Mouse (Mus musculus): ENCODE measurements at regions not wholly inside any gene's neighbourhood (a gene's known extent, or its start where the extent isn't known, plus 50 kb on each side); places are given as distances from the start of the nearest gene placed in this dataset.

DNA sequence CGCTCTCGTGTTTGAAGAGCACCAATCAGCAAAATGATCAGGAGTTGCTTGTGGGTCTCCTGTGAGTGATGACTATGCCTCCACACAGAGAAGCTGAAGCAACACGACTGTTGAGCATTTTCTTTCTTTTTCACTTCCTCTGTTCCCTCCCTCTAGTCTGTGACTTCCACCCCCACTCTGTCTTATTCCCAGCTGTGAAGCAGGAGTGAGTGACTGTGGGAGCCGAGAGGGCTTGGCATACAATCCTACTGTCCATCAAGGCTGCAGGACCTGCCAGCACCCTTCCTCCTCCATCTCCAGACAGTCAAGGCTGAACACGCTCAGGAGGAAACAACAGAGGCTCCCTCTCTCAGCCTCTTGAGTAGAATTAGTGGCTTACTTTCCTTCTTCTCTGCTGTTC is 401.3 kb downstream of the Plcl1 start:
- no peaks in the 10 kb centered on the region for H3K4me1 ChIP-seq (replicated peaks)
- no peak for ATAC-seq (ENCODE audit: low FRiP score)
- no peak overlapping the region for H3K27ac ChIP-seq
- H3K27me3 ChIP-seq, result no peaks in the 10 kb centered on the region
- no peaks in the 10 kb centered on the region for H3K36me3 ChIP-seq
- no peak overlapping the region for H3K4me3 ChIP-seq
- no peak overlapping the region for H3K4me2 ChIP-seq
- WGBS, result 76% methylated on average over 5 of the region's 5 CpGs
- H3K9ac ChIP-seq, result no peak overlapping the region
- no peaks in the 10 kb centered on the region for H3K9me3 ChIP-seq

DNA sequence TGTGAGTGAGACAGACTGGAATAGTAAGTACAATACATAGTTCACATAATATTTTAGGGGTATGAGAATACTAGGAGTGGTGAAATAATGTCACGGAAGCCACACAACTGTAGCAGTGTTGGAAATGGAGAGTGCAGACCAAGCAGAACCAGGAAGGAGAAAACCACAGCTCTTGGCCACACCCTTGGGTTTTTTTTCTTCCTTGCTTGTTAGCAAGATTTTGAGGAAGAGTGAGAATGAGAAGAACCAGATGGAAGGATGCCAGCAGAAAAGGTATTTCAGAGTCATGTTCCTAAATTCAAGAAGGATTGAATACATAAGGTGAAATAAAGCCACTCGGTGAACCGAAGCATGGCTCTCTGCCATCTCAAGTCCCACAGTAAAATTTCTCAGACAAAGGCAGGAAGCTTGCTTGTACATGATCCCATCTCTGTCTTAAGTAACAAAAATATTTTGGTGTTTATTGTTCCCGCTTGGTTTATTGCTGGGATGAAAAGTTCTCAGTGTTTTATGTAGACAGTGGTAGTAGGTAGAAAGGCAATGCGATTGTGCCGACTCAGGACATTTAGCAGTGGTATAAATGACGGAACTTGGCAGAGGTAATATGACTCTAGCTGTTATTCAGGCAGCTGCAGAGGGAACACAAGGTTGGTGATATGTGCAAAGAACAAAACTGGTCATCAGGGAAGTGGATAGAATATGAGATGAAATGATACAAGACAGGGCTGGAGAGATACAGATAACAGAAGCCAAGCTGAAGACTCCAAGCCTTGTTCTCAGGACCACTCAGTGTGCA is 403.2 kb downstream of the Plcl1 start:
- Histone ChIP-seq H3K4me3 (no peak overlapping the region), H3K4me2 (no peak overlapping the region), H3K27me3 (no peaks in the 10 kb centered on the region), H3K9me3 (no peaks in the 10 kb centered on the region), H3K27ac (no peak overlapping the region), H3K36me3 (no peaks in the 10 kb centered on the region), H3K9ac (no peak overlapping the region), H3K4me1 (replicated peaks) (no peaks in the 10 kb centered on the region)
- no peak for ATAC-seq (ENCODE audit: low FRiP score)
- 86% methylated on average over 7 of the region's 7 CpGs for WGBS

DNA sequence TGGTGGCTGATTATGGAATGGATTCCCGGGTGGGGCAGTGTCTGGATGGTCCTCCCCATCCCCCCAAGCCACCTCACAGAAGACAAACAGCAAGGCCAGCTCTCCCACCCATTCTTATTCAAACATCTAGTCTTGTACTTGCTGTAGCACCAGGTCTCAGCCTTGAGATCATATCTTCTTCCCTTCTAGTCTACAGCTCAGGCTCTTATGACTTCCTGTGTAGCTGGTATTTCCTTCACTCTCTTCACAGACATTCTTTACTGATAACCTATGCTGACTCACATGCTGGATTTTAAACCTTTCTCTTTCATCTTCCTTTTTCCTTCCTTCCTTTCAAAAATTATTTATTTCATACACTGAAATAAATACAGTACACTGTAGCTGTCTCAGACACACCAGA is 406.8 kb downstream of the Plcl1 start:
- Histone ChIP-seq H3K27ac (no peak overlapping the region), H3K9ac (no peak overlapping the region), H3K27me3 (no peaks in the 10 kb centered on the region), H3K4me2 (no peak overlapping the region), H3K4me3 (no peak overlapping the region), H3K4me1 (replicated peaks) (no peaks in the 10 kb centered on the region), H3K9me3 (no peaks in the 10 kb centered on the region), H3K36me3 (no peaks in the 10 kb centered on the region)
- 80% methylated on average over 1 of the region's 1 CpGs for WGBS
- ATAC-seq (ENCODE audit: low FRiP score), result no peak

DNA sequence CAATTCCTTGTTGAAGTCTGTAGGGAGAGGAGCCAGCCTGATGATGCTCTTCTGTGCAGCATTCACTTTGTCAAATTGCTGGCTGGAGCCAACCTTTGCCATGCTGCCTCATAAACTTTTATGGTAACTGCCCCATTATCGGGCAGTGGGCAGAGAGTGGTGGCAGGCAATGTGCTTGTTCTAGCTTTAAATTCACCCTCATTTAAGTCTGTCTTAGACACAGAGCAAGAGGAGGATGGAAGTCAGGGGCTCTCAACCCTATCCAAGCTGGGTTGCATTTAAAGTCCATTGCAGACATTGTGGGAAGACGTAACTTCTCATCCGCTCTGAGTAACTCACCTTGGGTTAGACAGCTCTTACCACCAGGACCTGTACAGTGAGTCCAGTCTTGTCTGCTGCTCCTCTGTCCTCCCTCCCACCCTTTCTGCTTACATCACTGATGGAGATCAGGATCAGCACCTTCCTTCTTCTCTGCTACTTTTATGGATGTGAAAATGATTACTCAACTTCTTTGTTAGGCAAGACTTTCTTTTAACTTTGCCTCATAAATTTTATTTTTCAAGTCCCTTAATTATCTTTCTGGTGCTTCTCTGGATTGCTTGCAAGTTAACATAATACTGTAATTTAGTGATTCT is 415.3 kb downstream of the Plcl1 start:
- WGBS, result 89% methylated on average over 3 of the region's 3 CpGs
- Histone ChIP-seq H3K4me2 (no peak overlapping the region), H3K9me3 (no peaks in the 10 kb centered on the region), H3K4me3 (no peak overlapping the region), H3K36me3 (no peaks in the 10 kb centered on the region), H3K4me1 (replicated peaks) (no peaks in the 10 kb centered on the region), H3K27me3 (no peaks in the 10 kb centered on the region), H3K27ac (no peak overlapping the region), H3K9ac (no peak overlapping the region)
- ATAC-seq (ENCODE audit: low FRiP score), result no peak

DNA sequence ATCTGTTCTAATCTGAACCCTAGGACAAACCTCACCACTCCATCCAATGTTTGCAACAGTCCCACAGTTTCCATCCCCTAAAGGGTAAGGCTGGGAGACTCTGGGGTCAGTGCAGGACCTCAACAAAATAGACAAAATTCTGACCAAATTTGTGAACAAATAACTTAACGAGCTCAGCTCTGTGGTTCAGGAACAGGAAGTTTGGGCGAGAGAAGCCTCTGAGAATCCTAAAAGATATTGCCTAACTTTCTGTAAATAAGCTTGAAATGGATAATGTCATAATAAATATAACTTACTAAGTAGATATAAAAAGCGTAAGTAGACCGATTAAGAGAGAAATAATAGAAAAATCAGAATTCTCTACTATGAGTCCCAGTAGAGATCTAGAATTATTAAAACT is 416.9 kb downstream of the Plcl1 start:
- H3K36me3 ChIP-seq, result no peaks in the 10 kb centered on the region
- 93% methylated on average over 4 of the region's 4 CpGs for WGBS
- H3K27ac ChIP-seq, result no peak overlapping the region
- no peaks in the 10 kb centered on the region for H3K9me3 ChIP-seq
- H3K4me1 ChIP-seq (replicated peaks), result no peaks in the 10 kb centered on the region
- H3K4me3 ChIP-seq, result no peak overlapping the region
- no peak overlapping the region for H3K4me2 ChIP-seq
- no peaks in the 10 kb centered on the region for H3K27me3 ChIP-seq
- H3K9ac ChIP-seq, result no peak overlapping the region
- no peak for ATAC-seq (ENCODE audit: low FRiP score)

DNA sequence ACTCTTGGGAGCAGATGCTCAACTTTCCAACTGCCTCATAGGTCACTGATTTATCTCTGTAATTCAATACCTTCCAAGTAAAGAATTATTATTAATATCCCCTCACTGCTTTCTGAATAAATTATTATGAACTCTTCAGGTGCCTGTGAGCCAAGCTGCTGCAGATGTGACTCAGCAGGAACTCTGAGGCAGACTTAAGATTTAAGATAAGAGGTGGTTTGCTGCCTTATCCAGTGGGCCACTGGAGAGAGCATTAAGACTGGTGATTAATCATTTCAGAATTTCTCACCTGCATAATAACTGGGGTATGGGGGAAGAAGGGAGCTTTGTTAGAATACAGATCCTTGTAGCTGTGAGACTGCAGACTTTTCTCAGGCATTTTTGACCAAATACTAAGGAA is 421.5 kb downstream of the Plcl1 start:
- no peak overlapping the region for H3K9ac ChIP-seq
- ATAC-seq (ENCODE audit: low FRiP score), result no peak
- no peak overlapping the region for H3K4me3 ChIP-seq
- no peak overlapping the region for H3K4me2 ChIP-seq
- H3K4me1 ChIP-seq (replicated peaks), result no peaks in the 10 kb centered on the region
- no peaks in the 10 kb centered on the region for H3K36me3 ChIP-seq
- no peaks in the 10 kb centered on the region for H3K9me3 ChIP-seq
- H3K27ac ChIP-seq, result no peak overlapping the region
- no peaks in the 10 kb centered on the region for H3K27me3 ChIP-seq

DNA sequence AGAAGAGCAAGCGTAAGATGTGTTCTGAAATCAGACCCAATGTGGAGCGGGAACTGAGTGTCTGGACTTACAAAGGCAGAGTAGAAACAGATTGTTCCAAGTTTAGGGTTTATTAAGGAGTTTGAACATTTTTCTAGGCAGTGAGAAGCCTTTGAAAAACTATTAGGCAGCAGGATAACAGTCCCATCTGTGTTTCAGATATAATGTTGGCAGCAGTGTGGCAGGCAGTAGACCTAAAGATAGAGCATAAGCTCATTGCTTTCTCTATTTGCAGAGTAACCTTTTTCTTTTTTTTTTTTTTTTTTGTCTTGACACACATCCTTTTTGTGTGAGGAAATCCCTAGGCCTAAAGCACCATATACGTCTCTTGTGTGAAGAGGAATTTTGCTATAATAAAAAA is 429.6 kb downstream of the Plcl1 start:
- WGBS, result 90% methylated on average over 3 of the region's 3 CpGs
- H3K36me3 ChIP-seq, result no peaks in the 10 kb centered on the region
- H3K9me3 ChIP-seq, result no peaks in the 10 kb centered on the region
- H3K4me3 ChIP-seq, result no peak overlapping the region
- H3K27me3 ChIP-seq, result no peaks in the 10 kb centered on the region
- no peak for ATAC-seq (ENCODE audit: low FRiP score)
- no peak overlapping the region for H3K9ac ChIP-seq
- H3K4me1 ChIP-seq (replicated peaks), result no peaks in the 10 kb centered on the region
- H3K27ac ChIP-seq, result no peak overlapping the region
- H3K4me2 ChIP-seq, result no peak overlapping the region

DNA sequence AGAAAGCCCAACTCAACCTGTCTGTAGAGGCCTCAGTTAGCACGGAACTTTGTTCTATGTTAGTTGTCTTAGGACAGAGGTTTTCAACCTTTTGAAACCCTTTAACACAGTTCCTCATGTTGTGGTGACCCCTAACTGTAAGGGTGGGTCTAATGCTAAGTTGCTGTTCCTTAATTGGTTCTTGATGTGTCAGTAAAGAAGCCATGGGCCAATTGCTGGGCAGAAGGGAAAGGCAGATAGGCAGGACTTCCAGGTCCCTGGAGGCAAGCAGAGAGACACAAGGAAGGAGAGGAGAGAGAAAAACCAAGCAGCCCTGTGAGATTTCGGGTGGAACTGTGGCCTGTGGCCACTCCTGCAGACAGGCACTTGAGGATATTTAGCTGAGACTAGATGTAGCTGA is 431.0 kb downstream of the Plcl1 start:
- 86% methylated on average over 2 of the region's 2 CpGs for WGBS

DNA sequence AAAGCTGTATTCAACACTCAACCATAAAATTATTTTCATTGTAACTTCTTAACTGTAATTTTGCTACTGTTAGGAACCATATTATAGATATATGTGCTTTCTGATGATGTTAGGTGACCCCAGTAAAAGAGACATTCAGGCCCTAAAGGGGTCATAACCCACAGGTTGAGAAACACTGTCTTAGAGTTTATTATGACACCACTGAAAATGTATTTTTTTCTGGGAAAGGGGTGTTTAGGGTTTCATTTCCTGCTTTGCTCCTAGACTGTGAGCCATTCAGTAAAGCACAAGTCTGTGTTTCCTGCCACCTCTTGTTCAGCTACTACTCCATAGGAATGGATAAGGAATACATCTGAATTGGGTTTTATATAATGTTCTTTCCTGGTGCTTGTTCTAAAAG is 431.6 kb downstream of the Plcl1 start:
- H3K27me3 ChIP-seq, result no peaks in the 10 kb centered on the region
- H3K4me2 ChIP-seq, result no peak overlapping the region
- no peaks in the 10 kb centered on the region for H3K4me1 ChIP-seq (replicated peaks)
- no peak overlapping the region for H3K4me3 ChIP-seq
- no peak overlapping the region for H3K9ac ChIP-seq
- H3K9me3 ChIP-seq, result no peaks in the 10 kb centered on the region
- no peaks in the 10 kb centered on the region for H3K36me3 ChIP-seq
- no peak for ATAC-seq (ENCODE audit: low FRiP score)
- H3K27ac ChIP-seq, result no peak overlapping the region

More for the DNA sequence above, 431.0 kb downstream of the Plcl1 start:
- no peaks in the 10 kb centered on the region for H3K4me1 ChIP-seq (replicated peaks)
- no peak overlapping the region for H3K27ac ChIP-seq
- no peak overlapping the region for H3K4me2 ChIP-seq
- H3K9ac ChIP-seq, result no peak overlapping the region
- no peaks in the 10 kb centered on the region for H3K27me3 ChIP-seq
- H3K36me3 ChIP-seq, result no peaks in the 10 kb centered on the region
- no peak overlapping the region for H3K4me3 ChIP-seq
- no peak for ATAC-seq (ENCODE audit: low FRiP score)
- H3K9me3 ChIP-seq, result no peaks in the 10 kb centered on the region

DNA sequence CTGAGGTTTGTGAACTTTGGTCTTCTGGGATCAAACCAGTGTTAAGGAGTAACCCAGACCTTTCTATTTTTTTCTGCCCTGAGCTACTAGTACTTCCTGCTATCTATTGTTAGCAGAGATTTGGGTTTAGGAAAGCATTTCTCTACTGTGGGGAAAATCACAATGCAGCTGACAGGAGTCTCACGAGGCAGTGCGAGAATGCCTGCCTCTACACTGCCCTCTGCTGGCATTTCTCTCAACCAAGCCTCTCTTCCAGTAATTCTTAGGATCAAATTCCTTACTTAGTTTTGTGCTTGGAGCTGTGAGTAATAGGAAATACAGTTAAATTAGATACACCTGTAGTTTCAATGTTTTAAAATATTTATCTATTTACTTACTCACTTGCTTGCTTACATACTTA is 432.4 kb downstream of the Plcl1 start:
- no peak overlapping the region for H3K4me2 ChIP-seq
- no peak overlapping the region for H3K4me3 ChIP-seq
- no peaks in the 10 kb centered on the region for H3K9me3 ChIP-seq
- peak; percentile 49; the same call in 1 of the 2 replicates for ATAC-seq (ENCODE audit: low FRiP score)
- no peaks in the 10 kb centered on the region for H3K4me1 ChIP-seq (replicated peaks)
- 9% methylated on average over 2 of the region's 2 CpGs for WGBS
- no peak overlapping the region for H3K27ac ChIP-seq
- no peaks in the 10 kb centered on the region for H3K36me3 ChIP-seq
- H3K27me3 ChIP-seq, result no peaks in the 10 kb centered on the region
- H3K9ac ChIP-seq, result no peak overlapping the region

DNA sequence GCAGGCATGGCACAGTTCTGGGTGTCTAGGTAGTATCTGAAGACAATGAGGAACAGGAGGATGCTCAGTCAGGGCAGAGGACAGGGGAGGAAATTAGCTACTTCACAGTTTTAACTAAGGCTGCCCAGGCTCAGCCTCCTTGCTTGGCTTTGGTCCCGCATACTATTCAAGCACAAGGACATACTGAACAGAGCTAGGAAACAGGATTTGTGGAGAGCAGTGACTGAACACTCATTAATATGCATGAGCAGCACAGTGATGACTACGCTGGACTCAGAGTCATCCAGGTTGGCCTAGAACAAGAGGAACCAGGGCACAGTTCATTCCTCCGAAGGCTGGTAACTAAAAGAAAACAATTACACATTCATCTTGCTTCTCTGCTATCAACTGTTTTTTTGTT is 443.1 kb downstream of the Plcl1 start:
- H3K27ac ChIP-seq, result no peak overlapping the region
- WGBS, result 64% methylated on average over 3 of the region's 3 CpGs
- peak; percentile 39; the same call in 1 of the 2 replicates for ATAC-seq (ENCODE audit: low FRiP score)

DNA sequence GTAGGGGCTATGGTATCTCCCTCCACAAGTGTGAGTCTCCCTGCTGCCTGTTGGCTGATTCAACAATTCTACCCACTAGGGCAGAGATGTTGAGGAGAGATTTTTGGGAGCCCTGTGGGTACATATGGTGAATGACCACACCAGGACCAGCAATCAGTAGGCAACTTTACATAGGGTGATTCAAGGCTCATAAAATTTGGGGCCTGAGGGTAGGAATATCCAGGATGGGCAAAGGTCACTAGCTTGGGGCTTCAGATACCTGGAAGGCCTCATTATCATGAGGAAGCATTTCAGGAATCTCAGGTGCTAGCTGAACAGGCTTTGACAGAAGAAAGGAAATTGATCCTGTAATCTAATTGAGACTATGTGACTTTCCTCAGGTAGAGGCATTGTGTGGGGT is 446.6 kb downstream of the Plcl1 start:
- Histone ChIP-seq H3K27me3 (no peaks in the 10 kb centered on the region), H3K4me1 (replicated peaks) (no peaks in the 10 kb centered on the region), H3K4me3 (no peak overlapping the region), H3K4me2 (no peak overlapping the region), H3K9ac (no peak overlapping the region), H3K36me3 (no peaks in the 10 kb centered on the region), H3K27ac (no peak overlapping the region), H3K9me3 (no peaks in the 10 kb centered on the region)
- ATAC-seq (ENCODE audit: low FRiP score), result no peak

More for the DNA sequence above, 443.1 kb downstream of the Plcl1 start:
- H3K4me3 ChIP-seq, result no peak overlapping the region
- no peaks in the 10 kb centered on the region for H3K4me1 ChIP-seq (replicated peaks)
- H3K36me3 ChIP-seq, result no peaks in the 10 kb centered on the region
- no peaks in the 10 kb centered on the region for H3K27me3 ChIP-seq
- no peak overlapping the region for H3K4me2 ChIP-seq
- H3K9me3 ChIP-seq, result no peaks in the 10 kb centered on the region
- H3K9ac ChIP-seq, result no peak overlapping the region

DNA sequence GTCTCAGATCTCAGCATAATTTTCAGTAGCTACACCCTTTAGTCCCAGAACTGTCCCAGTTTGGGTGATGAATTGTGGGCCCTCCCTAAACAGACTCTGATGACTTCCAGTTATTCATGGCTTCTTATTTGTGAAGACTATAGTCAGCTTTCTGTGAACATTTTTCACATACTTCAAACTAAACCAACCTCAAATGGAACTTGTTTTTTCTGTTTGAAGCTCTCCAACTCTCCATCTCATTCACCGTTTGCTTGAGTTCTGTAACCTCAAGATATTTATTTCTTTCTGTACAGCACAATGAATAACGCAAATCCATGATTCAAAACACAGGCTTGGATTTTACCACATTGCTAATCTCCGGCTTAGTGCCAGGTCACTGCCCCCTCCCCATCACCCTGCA is 453.4 kb downstream of the Plcl1 start:
- Histone ChIP-seq H3K36me3 (no peaks in the 10 kb centered on the region), H3K4me3 (no peak overlapping the region), H3K27me3 (no peaks in the 10 kb centered on the region), H3K9ac (no peak overlapping the region), H3K4me2 (no peak overlapping the region), H3K4me1 (replicated peaks) (no peaks in the 10 kb centered on the region), H3K9me3 (no peaks in the 10 kb centered on the region), H3K27ac (no peak overlapping the region)
- no peak for ATAC-seq (ENCODE audit: low FRiP score)
- WGBS, result 87% methylated on average over 3 of the region's 3 CpGs

Data from hindbrain, embryonic 13.5 days (tissue).